ENCODE assay signal across 28 mouse cellular contexts in genomic region chr9:84008961-84009360, GRCm38 (mm10).
A peak's percentile ranks its signal among the peaks of the same experiment; 100 is the strongest.
DNase-seq lines count a peak whose midpoint lies in the region; ATAC-seq and TF ChIP-seq lines count a peak whose summit lies in the region.
"Had no signal": no experiment of that assay in that cellular context is flagged by ENCODE, and none has a peak within 500 bp of the region (broad histone marks: within the 10 kb centered on the region; RNA-seq: fewer than 3 reads in every experiment).

No protein-coding gene starts in this region.

- DNase-seq in cerebellum, postnatal 10 days: peak; percentile 43 to 44
- no peak for DNase-seq in cerebellum, adult 9-11 months
- peak; percentile 24 for DNase-seq in hindbrain, postnatal 0 days (ENCODE audit: low spot score)
- DNase-seq in hindbrain, embryonic 14.5 days (ENCODE audit: low spot score): no peak
- peak; percentile 30 for DNase-seq in midbrain, postnatal 0 days (ENCODE audit: low spot score)
- DNase-seq in brain, adult 2 months (ENCODE audit: low read depth, low spot score): peak; percentile 27
- DNase-seq: adrenal gland, adult 8-10 months; adrenal gland, postnatal 25 days; B cell, adult 2 months; cerebellum, adult 11 months; embryo, embryonic 11 days; gastrocnemius, postnatal 25 days; heart, postnatal 14 days; heart, postnatal 4 days; kidney, adult 11 months had no signal

- no peak overlapping the region for H3K4me3 ChIP-seq in hindbrain, postnatal 0 days (ENCODE audit: low read length)
- no peak overlapping the region for H3K4me3 ChIP-seq in hindbrain, embryonic 14.5 days (replicated peaks; ENCODE audit: low read length)
- no peak overlapping the region for H3K4me3 ChIP-seq in midbrain, postnatal 0 days (ENCODE audit: low read depth, low read length)
- no peak overlapping the region for H3K4me3 ChIP-seq in midbrain, embryonic 16.5 days (ENCODE audit: low read depth, low read length)
- no peak overlapping the region for H3K4me3 ChIP-seq in kidney, embryonic 16.5 days (ENCODE audit: low read length)
- H3K4me3 ChIP-seq: embryonic facial prominence, embryonic 10.5 days; embryonic facial prominence, embryonic 13.5 days; erythroblast, embryonic 14.5 days; forebrain, embryonic 12.5 days; forebrain, embryonic 15.5 days; heart, embryonic 13.5 days; hindbrain, embryonic 15.5 days; intestine, embryonic 15.5 days had no signal

- WGBS in hindbrain, postnatal 0 days: 32% methylated on average over 2 of the region's 2 CpGs
- 50% methylated on average over 2 of the region's 2 CpGs for WGBS in hindbrain, embryonic 14.5 days
- 75% methylated on average over 2 of the region's 2 CpGs for WGBS in midbrain, postnatal 0 days
- WGBS in midbrain, embryonic 16.5 days: 86% methylated on average over 2 of the region's 2 CpGs
- 79% methylated on average over 2 of the region's 2 CpGs for WGBS in kidney, embryonic 16.5 days

- no peak overlapping the region for H3K4me2 ChIP-seq in hindbrain, postnatal 0 days (ENCODE audit: low read depth, low read length)
- no peak overlapping the region for H3K4me2 ChIP-seq in hindbrain, embryonic 14.5 days (replicated peaks)
- H3K4me2 ChIP-seq in midbrain, postnatal 0 days (ENCODE audit: low read depth, low read length, poor library complexity, severe bottlenecking): no peak overlapping the region
- no peak overlapping the region for H3K4me2 ChIP-seq in midbrain, embryonic 16.5 days (ENCODE audit: low read length)
- no peak overlapping the region for H3K4me2 ChIP-seq in kidney, embryonic 16.5 days (replicated peaks; ENCODE audit: low read depth, low read length)
- H3K4me2 ChIP-seq: embryonic facial prominence, embryonic 13.5 days; forebrain, embryonic 12.5 days; forebrain, embryonic 15.5 days; heart, embryonic 13.5 days; hindbrain, embryonic 15.5 days; intestine, embryonic 15.5 days had no signal

- no peaks in the 10 kb centered on the region for H3K4me1 ChIP-seq in hindbrain, postnatal 0 days (ENCODE audit: insufficient read depth, low read length)
- H3K4me1 ChIP-seq in hindbrain, embryonic 14.5 days (replicated peaks; ENCODE audit: control insufficient read depth, insufficient read depth, low read length): no peaks in the 10 kb centered on the region
- H3K4me1 ChIP-seq in midbrain, postnatal 0 days (ENCODE audit: insufficient read depth, low read length): no peaks in the 10 kb centered on the region
- H3K4me1 ChIP-seq in midbrain, embryonic 16.5 days (ENCODE audit: control insufficient read depth, insufficient read depth, low read length): no peaks in the 10 kb centered on the region
- 0 out of 2 replicates have a peak, but pooled peaks cover 4% of the 10 kb centered on the region for H3K4me1 ChIP-seq in kidney, embryonic 16.5 days (ENCODE audit: insufficient read depth, low read length)
- H3K4me1 ChIP-seq: embryonic facial prominence, embryonic 10.5 days; embryonic facial prominence, embryonic 13.5 days; forebrain, embryonic 12.5 days; forebrain, embryonic 15.5 days; heart, embryonic 13.5 days; hindbrain, embryonic 15.5 days; intestine, embryonic 15.5 days had no signal

- H3K27me3 ChIP-seq in hindbrain, postnatal 0 days (ENCODE audit: insufficient read depth, low read length): no peaks in the 10 kb centered on the region
- no peaks in the 10 kb centered on the region for H3K27me3 ChIP-seq in hindbrain, embryonic 14.5 days (ENCODE audit: control insufficient read depth, insufficient read depth, low read length)
- H3K27me3 ChIP-seq in midbrain, postnatal 0 days (ENCODE audit: insufficient read depth, low read length): no peaks in the 10 kb centered on the region
- no peaks in the 10 kb centered on the region for H3K27me3 ChIP-seq in midbrain, embryonic 16.5 days (ENCODE audit: control insufficient read depth, insufficient read depth, low read depth, low read length)
- no peaks in the 10 kb centered on the region for H3K27me3 ChIP-seq in kidney, embryonic 16.5 days (ENCODE audit: insufficient read depth, low read length)
- H3K27me3 ChIP-seq: CH12.LX; embryonic facial prominence, embryonic 13.5 days; forebrain, embryonic 12.5 days; forebrain, embryonic 15.5 days; heart, embryonic 13.5 days; hindbrain, embryonic 15.5 days; intestine, embryonic 15.5 days had no signal

- no peak for TF ChIP-seq CTCF in hindbrain, postnatal 0 days (IDR thresholded peaks at IDR 0.05; ENCODE audit: low read depth)
- TF ChIP-seq CTCF in midbrain, postnatal 0 days (IDR thresholded peaks at IDR 0.05): no peak

- no peaks in the 10 kb centered on the region; the same call in 1 of the 2 replicates for H3K36me3 ChIP-seq in hindbrain, postnatal 0 days (ENCODE audit: insufficient read depth, low read length)
- H3K36me3 ChIP-seq in hindbrain, embryonic 14.5 days (replicated peaks; ENCODE audit: control insufficient read depth, insufficient read depth): 0 out of 2 replicates have a peak, but pooled peaks cover 5% of the 10 kb centered on the region
- H3K36me3 ChIP-seq in midbrain, postnatal 0 days (ENCODE audit: insufficient read depth, low read length): 0 out of 2 replicates have a peak, but pooled peaks cover 4% of the 10 kb centered on the region
- peaks cover 4% of the 10 kb centered on the region; the same call in 1 of the 2 replicates for H3K36me3 ChIP-seq in midbrain, embryonic 16.5 days (ENCODE audit: control insufficient read depth, insufficient read depth, low read length)
- H3K36me3 ChIP-seq in kidney, embryonic 16.5 days (ENCODE audit: insufficient read depth, low read length): peaks cover 8% of the 10 kb centered on the region
- H3K36me3 ChIP-seq: forebrain, embryonic 15.5 days; G1E; intestine, embryonic 15.5 days had no signal

- H3K27ac ChIP-seq in hindbrain, postnatal 0 days: no peak overlapping the region
- no peak overlapping the region for H3K27ac ChIP-seq in hindbrain, embryonic 14.5 days
- no peak overlapping the region for H3K27ac ChIP-seq in midbrain, postnatal 0 days (ENCODE audit: low read depth, low read length)
- H3K27ac ChIP-seq in midbrain, embryonic 16.5 days (ENCODE audit: low read length): no peak overlapping the region
- no peak overlapping the region for H3K27ac ChIP-seq in kidney, embryonic 16.5 days (ENCODE audit: low read length)
- H3K27ac ChIP-seq: embryonic facial prominence, embryonic 10.5 days; embryonic facial prominence, embryonic 13.5 days; forebrain, embryonic 12.5 days; forebrain, embryonic 15.5 days; heart, embryonic 13.5 days; hindbrain, embryonic 15.5 days; intestine, embryonic 15.5 days had no signal

- H3K9me3 ChIP-seq in hindbrain, postnatal 0 days (ENCODE audit: low read length): no peaks in the 10 kb centered on the region
- 0 out of 2 replicates have a peak, but pooled peaks cover 7% of the 10 kb centered on the region for H3K9me3 ChIP-seq in hindbrain, embryonic 14.5 days (ENCODE audit: control insufficient read depth, low read length)
- H3K9me3 ChIP-seq in midbrain, postnatal 0 days (ENCODE audit: low read length): no peaks in the 10 kb centered on the region
- H3K9me3 ChIP-seq in midbrain, embryonic 16.5 days (replicated peaks; ENCODE audit: control insufficient read depth, low read length, poor library complexity, severe bottlenecking): no peaks in the 10 kb centered on the region
- no peaks in the 10 kb centered on the region for H3K9me3 ChIP-seq in kidney, embryonic 16.5 days (ENCODE audit: low read length)
- H3K9me3 ChIP-seq: forebrain, embryonic 15.5 days; G1E; hindbrain, embryonic 15.5 days; intestine, embryonic 15.5 days had no signal

- no peak for ATAC-seq in hindbrain, postnatal 0 days
- no peak for ATAC-seq in hindbrain, embryonic 14.5 days (ENCODE audit: low FRiP score)
- ATAC-seq in midbrain, postnatal 0 days (ENCODE audit: low FRiP score): no peak
- ATAC-seq in midbrain, embryonic 16.5 days: no peak
- ATAC-seq in kidney, embryonic 16.5 days (ENCODE audit: low FRiP score, low TSS enrichment): no peak
- ATAC-seq: activated CD4-positive, CD25-positive, alpha-beta regulatory T cell, adult 4 months; forebrain, embryonic 15.5 days; intestine, embryonic 15.5 days had no signal

- no peak overlapping the region for H3K9ac ChIP-seq in hindbrain, postnatal 0 days (replicated peaks; ENCODE audit: low read length)
- no peak overlapping the region for H3K9ac ChIP-seq in hindbrain, embryonic 14.5 days
- no peak overlapping the region for H3K9ac ChIP-seq in midbrain, postnatal 0 days (replicated peaks; ENCODE audit: low read length, poor library complexity, severe bottlenecking)
- no peak overlapping the region for H3K9ac ChIP-seq in midbrain, embryonic 16.5 days (ENCODE audit: low read depth, low read length)
- no peak overlapping the region for H3K9ac ChIP-seq in kidney, embryonic 16.5 days (replicated peaks; ENCODE audit: low read length)
- H3K9ac ChIP-seq: embryonic facial prominence, embryonic 13.5 days; forebrain, embryonic 12.5 days; forebrain, embryonic 15.5 days; heart, embryonic 13.5 days; hindbrain, embryonic 15.5 days; intestine, embryonic 15.5 days had no signal

Comparison
In these comparisons a context has a peak if more than half of its experiments do, and no peak if none do; other contexts are left out.
1. DNase-seq: peak in cerebellum, postnatal 10 days (2 of 2), hindbrain, postnatal 0 days (single experiment), midbrain, postnatal 0 days (single experiment) and brain, adult 2 months (single experiment); none in cerebellum, adult 9-11 months (single experiment) and hindbrain, embryonic 14.5 days (single experiment).